Mouse (Mus musculus) intestine, postnatal 0 days (tissue): ENCODE measurements around the gene Rfk. TPM values are rescaled to one million over a fixed set of nuclear protein-coding genes. Genes with fewer than 3 reads are reported as not detected.
A peak's percentile ranks its signal among the peaks of the same experiment; 100 is the strongest.

Experiments
- ATAC-seq: fragments of 200-750 bp; cut with Nextera tagmentation; 2 replicates; pipeline ENCODE4 v1.8.0; 2017; ENCODE audit warnings: mild to moderate bottlenecking, moderate TSS enrichment, moderate library complexity
- H3K27ac ChIP-seq: fragments of 300-500 bp; sonication (generic); 2 replicates; pipeline ENCODE4 v1.5.1; 2014; ENCODE audit warnings: mild to moderate bottlenecking, low read depth, low read length, moderate library complexity
- H3K27me3 ChIP-seq: fragments of 300-500 bp; sonication (generic); replicated peaks from 2 replicates; pipeline ENCODE4 v1.6.1; 2014; ENCODE audit warnings: low read length, mixed read lengths; ENCODE audit not compliant: control insufficient read depth, insufficient read depth
- H3K36me3 ChIP-seq: fragments of 300-500 bp; sonication (generic); 2 replicates; pipeline ENCODE4 v1.6.1; 2014; ENCODE audit warnings: mild to moderate bottlenecking, moderate library complexity; ENCODE audit not compliant: control insufficient read depth, insufficient read depth
- H3K4me1 ChIP-seq: fragments of 300-500 bp; sonication (generic); replicated peaks from 2 replicates; pipeline ENCODE4 v1.6.1; 2014; ENCODE audit warnings: antibody characterized with exemption, low read length, mixed read lengths; ENCODE audit not compliant: control insufficient read depth, insufficient read depth
- H3K4me2 ChIP-seq: fragments of 300-500 bp; sonication (generic); replicated peaks from 2 replicates; pipeline ENCODE4 v1.6.1; 2014; ENCODE audit warnings: low read depth, mild to moderate bottlenecking, moderate library complexity
- H3K4me3 ChIP-seq: fragments of 300-500 bp; sonication (generic); 2 replicates; pipeline ENCODE4 v1.5.1; 2014; ENCODE audit warnings: low read depth, low read length
- H3K9ac ChIP-seq: fragments of 300-500 bp; sonication (generic); 2 replicates; pipeline ENCODE4 v1.6.1; 2014; ENCODE audit warnings: mild to moderate bottlenecking, low read depth, low read length
- H3K9me3 ChIP-seq: fragments of 300-500 bp; sonication (generic); 2 replicates; pipeline ENCODE4 v1.6.1; 2016; ENCODE audit warnings: mixed run types; ENCODE audit not compliant: control insufficient read depth
- CTCF ChIP-seq: sonication (generic); IDR thresholded peaks from 2 replicates; pipeline ENCODE4 v1.5.1; 2016; ENCODE audit warnings: low read depth, mild to moderate bottlenecking, control low read depth, antibody characterized with exemption, moderate library complexity
- WGBS: fragments of 180-500 bp; shearing (Covaris S2); extraction: QIAGEN DNeasy Blood & Tissue Kit; methylation state at CpG from one replicate; pipeline ENCODE4 v1.1.7; 2014; 5-methylcytosine and 5-hydroxymethylcytosine counted together
- polyA plus RNA-seq: library from polyadenylated mRNA; unstranded; fragments of >200 nt; fragmentation: Nextera tagmentation; extraction: Ambion mirVana; gene quantifications from 2 replicates; pipeline ENCODE4 v1.2.1, GENCODE M21; 2015

The Rfk gene
- polyA plus RNA-seq, 1 experiment from 2014 or later, result 484 TPM

DNA sequence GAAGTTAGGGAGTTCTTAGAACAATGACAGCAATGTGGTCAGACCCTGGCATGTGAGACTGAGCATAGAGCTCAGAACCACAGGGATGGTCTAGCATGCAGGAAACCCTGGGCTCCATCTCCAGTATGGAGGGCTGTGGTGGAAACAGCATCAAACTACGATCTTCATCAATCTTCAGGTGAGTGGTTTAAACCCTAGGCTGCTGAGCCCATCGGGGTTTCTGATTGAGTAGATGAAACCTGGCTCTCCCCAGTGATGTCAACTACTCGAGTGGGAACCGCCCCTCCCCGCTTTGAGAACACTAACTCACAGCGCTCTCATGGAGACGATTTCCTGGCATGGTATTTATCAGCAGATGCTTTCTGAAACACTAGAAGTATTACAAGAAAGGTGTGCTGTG lies 13.3 kb upstream of the Rfk start:
- Histone ChIP-seq H3K9ac (no peak overlapping the region), H3K9me3 (no peaks in the 10 kb centered on the region), H3K4me3 (no peak overlapping the region), H3K4me2 (no peak overlapping the region), H3K4me1 (no peaks in the 10 kb centered on the region), H3K27me3 (no peaks in the 10 kb centered on the region), H3K36me3 (no peaks in the 10 kb centered on the region), H3K27ac (no peak overlapping the region)
- no peak for ATAC-seq
- no peak for TF ChIP-seq CTCF
- 48% methylated on average over 7 of the region's 7 CpGs for WGBS

GRCm38 (mm10) chr19:17382807-17383397 lies 10.9 kb upstream of the Rfk start:
- Histone ChIP-seq H3K27ac (no peak overlapping the region), H3K9ac (no peak overlapping the region), H3K4me3 (no peak overlapping the region), H3K36me3 (no peaks in the 10 kb centered on the region), H3K9me3 (no peaks in the 10 kb centered on the region), H3K4me2 (no peak overlapping the region), H3K27me3 (no peaks in the 10 kb centered on the region), H3K4me1 (no peaks in the 10 kb centered on the region)
- TF ChIP-seq CTCF, result no peak
- WGBS, result 83% methylated on average over 6 of the region's 6 CpGs
- ATAC-seq, result no peak

DNA sequence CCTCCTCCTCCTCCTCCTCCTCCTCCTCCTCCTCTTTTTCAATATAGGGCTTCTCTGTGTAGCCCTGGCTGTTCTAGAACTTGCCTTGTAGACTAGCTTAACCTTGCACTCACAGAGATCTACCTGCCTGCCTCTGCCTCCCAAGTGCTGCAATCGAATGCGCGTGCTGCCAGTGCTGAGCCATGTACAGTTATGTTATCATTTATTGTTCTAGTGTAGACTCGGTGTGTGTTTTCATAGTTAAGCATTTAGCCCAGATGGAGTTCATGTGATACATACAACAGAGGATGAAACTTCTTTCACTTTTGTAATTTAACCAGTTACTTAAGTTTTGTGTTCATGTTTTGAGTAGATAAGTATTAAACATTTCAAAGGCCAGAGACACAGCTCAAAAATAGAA lies 8.8 kb upstream of the Rfk start:
- Histone ChIP-seq H3K27ac (no peak overlapping the region), H3K4me3 (no peak overlapping the region), H3K9me3 (no peaks in the 10 kb centered on the region), H3K9ac (no peak overlapping the region), H3K4me2 (no peak overlapping the region), H3K27me3 (no peaks in the 10 kb centered on the region), H3K36me3 (no peaks in the 10 kb centered on the region), H3K4me1 (no peaks in the 10 kb centered on the region)
- 77% methylated on average over 4 of the region's 4 CpGs for WGBS
- TF ChIP-seq CTCF, result no peak
- no peak for ATAC-seq

DNA sequence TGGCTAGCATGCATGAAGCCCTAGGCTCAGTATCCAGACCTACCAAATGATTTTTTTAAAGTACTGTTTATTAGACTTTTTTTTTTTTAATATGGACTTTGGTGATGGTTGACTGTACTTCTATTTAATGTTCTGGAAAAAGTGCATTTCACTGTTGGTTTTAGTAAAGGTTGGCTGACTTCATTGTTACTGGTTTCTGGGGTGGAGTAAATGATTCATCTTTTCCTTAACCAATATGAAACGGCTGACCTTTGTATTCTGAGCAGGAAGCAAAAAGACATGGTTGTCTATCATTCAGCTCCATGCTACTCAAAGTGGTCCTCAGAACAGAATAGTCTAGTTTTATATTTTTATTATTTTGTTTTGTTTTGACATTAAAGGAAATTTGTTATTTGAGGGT lies 8.4 kb upstream of the Rfk start:
- WGBS, result 26% methylated on average over 1 of the region's 1 CpGs
- no peaks in the 10 kb centered on the region for H3K36me3 ChIP-seq
- H3K27me3 ChIP-seq, result no peaks in the 10 kb centered on the region
- H3K9ac ChIP-seq, result no peak overlapping the region
- TF ChIP-seq CTCF, result no peak
- ATAC-seq, result no peak
- H3K4me2 ChIP-seq, result no peak overlapping the region
- H3K4me1 ChIP-seq, result no peaks in the 10 kb centered on the region
- no peak overlapping the region for H3K27ac ChIP-seq
- no peaks in the 10 kb centered on the region for H3K9me3 ChIP-seq
- no peak overlapping the region for H3K4me3 ChIP-seq

DNA sequence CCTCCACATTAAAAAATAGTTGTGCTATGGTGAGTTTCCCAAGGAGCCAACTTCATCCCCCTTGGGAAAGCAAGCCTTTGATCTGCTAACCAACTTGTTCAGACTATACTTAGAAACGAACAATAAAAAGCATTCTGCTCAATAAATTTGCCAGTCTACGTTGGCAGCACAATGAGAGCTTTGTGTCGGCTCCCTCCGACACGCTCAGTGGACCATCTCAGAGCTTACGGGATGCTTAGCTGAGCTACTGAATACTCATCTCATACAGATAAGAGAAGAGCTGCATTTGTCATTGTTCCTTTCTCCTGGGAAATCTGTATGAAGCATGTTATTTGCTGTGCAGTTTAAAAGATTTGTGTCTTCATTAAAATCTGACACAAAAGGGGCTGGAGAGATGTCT lies 7.4 kb upstream of the Rfk start:
- no peak overlapping the region for H3K4me3 ChIP-seq
- no peaks in the 10 kb centered on the region for H3K36me3 ChIP-seq
- ATAC-seq, result no peak
- no peak overlapping the region for H3K9ac ChIP-seq
- no peak overlapping the region for H3K4me2 ChIP-seq
- 76% methylated on average over 6 of the region's 6 CpGs for WGBS
- H3K4me1 ChIP-seq, result no peaks in the 10 kb centered on the region
- TF ChIP-seq CTCF, result no peak
- H3K27me3 ChIP-seq, result no peaks in the 10 kb centered on the region
- H3K27ac ChIP-seq, result no peak overlapping the region
- H3K9me3 ChIP-seq, result no peaks in the 10 kb centered on the region

DNA sequence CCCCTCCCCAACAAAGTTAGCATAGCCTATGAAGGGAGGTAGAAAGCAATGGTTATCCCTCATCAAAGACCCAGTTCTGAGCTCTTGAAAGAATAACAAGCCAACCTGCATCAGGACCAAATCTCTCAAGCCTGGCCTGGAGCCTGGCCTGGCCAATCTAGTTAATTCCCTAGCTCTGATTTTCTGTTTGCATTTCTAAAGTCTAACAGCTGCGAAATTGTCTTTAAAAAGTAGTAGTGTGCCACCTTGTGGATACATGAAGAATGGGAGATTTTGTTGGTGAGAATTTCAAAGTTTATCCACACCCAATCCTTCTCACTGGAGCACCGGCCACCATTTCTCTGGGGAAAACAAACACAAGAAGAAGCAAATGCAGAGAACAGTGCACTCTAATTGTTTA lies 5.4 kb upstream of the Rfk start:
- no peak overlapping the region for H3K4me2 ChIP-seq
- H3K9ac ChIP-seq, result no peak overlapping the region
- H3K27me3 ChIP-seq, result no peaks in the 10 kb centered on the region
- no peak overlapping the region for H3K27ac ChIP-seq
- H3K4me3 ChIP-seq, result no peak overlapping the region
- H3K36me3 ChIP-seq, result no peaks in the 10 kb centered on the region
- peak; percentile 74 for TF ChIP-seq CTCF
- peak; percentile 35; the same call in 1 of the 2 replicates for ATAC-seq
- no peaks in the 10 kb centered on the region for H3K9me3 ChIP-seq
- no peaks in the 10 kb centered on the region for H3K4me1 ChIP-seq
- whole genome bisulfite sequencing, result 5% methylated on average over 2 of the region's 2 CpGs

DNA sequence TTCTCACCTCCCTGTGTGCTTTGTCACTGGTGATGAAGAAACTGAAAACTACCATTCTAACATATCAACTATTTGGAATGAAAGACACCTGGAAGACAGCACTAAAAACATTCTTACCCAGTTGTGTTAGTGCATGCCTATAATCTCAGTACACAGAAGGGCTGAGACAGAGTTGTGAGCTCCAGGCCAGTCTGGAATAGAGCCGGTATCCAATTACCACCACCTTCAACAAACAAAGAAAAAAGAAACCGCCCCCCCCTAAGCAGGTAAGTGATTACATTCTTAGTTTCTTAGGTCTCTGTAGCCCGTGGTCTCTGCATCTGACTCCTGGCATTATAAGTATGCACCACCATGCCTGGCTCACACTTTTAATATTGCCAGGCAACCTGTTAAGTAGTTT lies 977 bp upstream of the Rfk start:
- Histone ChIP-seq H3K27ac (no peak overlapping the region), H3K9ac (no peak overlapping the region), H3K27me3 (no peaks in the 10 kb centered on the region), H3K9me3 (no peaks in the 10 kb centered on the region), H3K4me2 (peak overlapping the region; percentile 71), H3K4me3 (peak overlapping the region; percentile 91; the same call in 1 of the 2 replicates), H3K36me3 (0 out of 2 replicates have a peak, but pooled peaks cover 3% of the 10 kb centered on the region), H3K4me1 (peaks cover 4% of the 10 kb centered on the region; the same call in 1 of the 2 replicates)
- no peak for TF ChIP-seq CTCF
- ATAC-seq, result no peak
- 3% methylated on average over 3 of the region's 3 CpGs for WGBS
